Mouse (Mus musculus) spleen, adult 2 months (tissue): ENCODE measurements at regions not wholly inside any gene's neighbourhood (a gene's known extent, or its start where the extent isn't known, plus 50 kb on each side); places are given as distances from the start of the nearest gene placed in this dataset.

Experiments
- DNase-seq, 2 experiments: peaks; one replicate each; pipeline versions ENCODE4 v3.0.0 to v3.0.0-alpha.2; 2012 to 2021; ENCODE audit warnings: low spot score in 2 of 2, low read depth in 1 of 2
- H3K27ac ChIP-seq: fragments of 200-500 bp; 2 replicates; pipeline ENCODE4 v1.5.1; 2012; ENCODE audit warnings: low read length, inconsistent platforms; ENCODE audit not compliant: insufficient read depth
- H3K27me3 ChIP-seq: fragments of 200-500 bp; 2 replicates; pipeline ENCODE4 v1.6.1; 2012; ENCODE audit warnings: mild to moderate bottlenecking, moderate library complexity, low read length, inconsistent platforms; ENCODE audit not compliant: control insufficient read depth, insufficient read depth
- H3K36me3 ChIP-seq: fragments of 200-500 bp; 2 replicates; pipeline ENCODE4 v1.6.1; 2012; ENCODE audit warnings: mild to moderate bottlenecking, low read length, inconsistent platforms; ENCODE audit not compliant: control insufficient read depth, insufficient read depth
- H3K4me1 ChIP-seq: fragments of 200-500 bp; 2 replicates; pipeline ENCODE4 v1.6.1; 2011; ENCODE audit warnings: inconsistent platforms; ENCODE audit not compliant: control insufficient read depth, insufficient read depth, insufficient read length
- H3K4me3 ChIP-seq: fragments of 200-500 bp; 2 replicates; pipeline ENCODE4 v1.5.1; 2011; ENCODE audit warnings: mild to moderate bottlenecking, inconsistent platforms; ENCODE audit not compliant: insufficient read depth, insufficient read length; ENCODE audit errors: extremely low read depth
- CTCF ChIP-seq: fragments of 200-500 bp; IDR thresholded peaks from 2 replicates; pipeline ENCODE4 v1.5.1; 2011; ENCODE audit warnings: mild to moderate bottlenecking, inconsistent platforms; ENCODE audit not compliant: insufficient read depth, insufficient read length, insufficient replicate concordance; ENCODE audit errors: extremely low read depth
- POLR2A ChIP-seq: fragments of 200-500 bp; IDR thresholded peaks from 2 replicates; pipeline ENCODE4 v1.6.1; 2011; ENCODE audit warnings: low read depth, low read length, inconsistent platforms
- WGBS: fragments of 180-500 bp; shearing (Covaris S2); methylation state at CpG from one replicate; pipeline ENCODE4 v1.1.7; 2018; 5-methylcytosine and 5-hydroxymethylcytosine counted together

- H3K4me1 ChIP-seq, result no peaks in the 10 kb centered on the region
- no peak for DNase-seq
- no peaks in the 10 kb centered on the region for H3K27me3 ChIP-seq
- H3K36me3 ChIP-seq, result no peaks in the 10 kb centered on the region
- H3K27ac ChIP-seq, result no peak overlapping the region
- WGBS, result 89% methylated on average over 6 of the region's 6 CpGs
- no peak overlapping the region for H3K4me3 ChIP-seq
- TF ChIP-seq CTCF (no peak), POLR2A (no peak)
These were observed 52.6 kb upstream of the Slc6a6 start for GRCm38 (mm10) chr6:91631261-91631660.
